Mouse (Mus musculus) lung, embryonic 16.5 days (tissue): Measurements from ENCODE around the gene 4930578G10Rik. TPM values are rescaled to one million over a fixed set of nuclear protein-coding genes. Genes with fewer than 3 reads are reported as not detected.

Experiments
- ATAC-seq: fragments of 200-750 bp; cut with Nextera tagmentation; 2 replicates; pipeline ENCODE4 v1.8.0; 2017; ENCODE audit warnings: low read depth, mild to moderate bottlenecking, moderate library complexity
- H3K27ac ChIP-seq: fragments of 300-500 bp; sonication (generic); 2 replicates; pipeline ENCODE4 v1.5.1; 2014; ENCODE audit warnings: mild to moderate bottlenecking, control low read depth, low read length
- H3K27me3 ChIP-seq: fragments of 300-500 bp; sonication (generic); 2 replicates; pipeline ENCODE4 v1.6.1; 2014; ENCODE audit warnings: low read depth, low read length, mixed read lengths; ENCODE audit not compliant: control insufficient read depth, insufficient read depth
- H3K36me3 ChIP-seq: fragments of 300-500 bp; sonication (generic); 2 replicates; pipeline ENCODE4 v1.6.1; 2014; ENCODE audit warnings: low read length; ENCODE audit not compliant: control insufficient read depth, insufficient read depth
- H3K4me1 ChIP-seq: fragments of 300-500 bp; sonication (generic); replicated peaks from 2 replicates; pipeline ENCODE4 v1.6.1; 2014; ENCODE audit warnings: low read length, mixed read lengths; ENCODE audit not compliant: control insufficient read depth, insufficient read depth
- H3K4me2 ChIP-seq: fragments of 300-500 bp; sonication (generic); 2 replicates; pipeline ENCODE4 v1.6.1; 2014; ENCODE audit warnings: low read depth, low read length, control low read depth
- H3K4me3 ChIP-seq: fragments of 300-500 bp; sonication (generic); 2 replicates; pipeline ENCODE4 v1.5.1; 2014; ENCODE audit warnings: mild to moderate bottlenecking, low read length, control low read depth
- H3K9ac ChIP-seq: fragments of 300-500 bp; sonication (generic); 2 replicates; pipeline ENCODE4 v1.6.1; 2014; ENCODE audit warnings: low read length, control low read depth
- H3K9me3 ChIP-seq: fragments of 300-500 bp; sonication (generic); 2 replicates; pipeline ENCODE4 v1.6.1; 2016; ENCODE audit warnings: low read length; ENCODE audit not compliant: control insufficient read depth
- WGBS: fragments of 180-500 bp; shearing (Covaris S2); extraction: QIAGEN DNeasy Blood & Tissue Kit; methylation state at CpG from one replicate; pipeline ENCODE4 v1.1.7; 2014; 5-methylcytosine and 5-hydroxymethylcytosine counted together
- polyA plus RNA-seq: library from polyadenylated mRNA; unstranded; fragments of >200 nt; fragmentation: Nextera tagmentation; extraction: Ambion mirVana; gene quantifications from 2 replicates; pipeline ENCODE4 v1.2.1, GENCODE M21; 2015

4930578G10Rik gene
- polyA plus RNA-seq, 1 experiment from 2014 or later, result not detected

GRCm38 (mm10) chr4:42891176-42891575 is 155.8 kb downstream of the 4930578G10Rik start:
- WGBS, result 65% methylated on average over 7 of the region's 7 CpGs
- no peak for ATAC-seq
- H3K9ac ChIP-seq, result no peak overlapping the region

GRCm38 (mm10) chr4:42895118-42895517 is 159.8 kb downstream of the 4930578G10Rik start:
- Histone ChIP-seq H3K27ac (no peak overlapping the region), H3K4me3 (no peak overlapping the region), H3K27me3 (no peaks in the 10 kb centered on the region), H3K9me3 (no peaks in the 10 kb centered on the region), H3K4me2 (no peak overlapping the region), H3K36me3 (no peaks in the 10 kb centered on the region), H3K4me1 (no peaks in the 10 kb centered on the region), H3K9ac (no peak overlapping the region)
- no peak for ATAC-seq
- 76% methylated on average over 7 of the region's 7 CpGs for WGBS

More at GRCm38 (mm10) chr4:42891176-42891575, 155.8 kb downstream of the 4930578G10Rik start:
- Histone ChIP-seq H3K4me1 (no peaks in the 10 kb centered on the region), H3K9me3 (no peaks in the 10 kb centered on the region), H3K36me3 (no peaks in the 10 kb centered on the region), H3K27me3 (no peaks in the 10 kb centered on the region), H3K4me2 (no peak overlapping the region), H3K4me3 (no peak overlapping the region), H3K27ac (no peak overlapping the region)

Other genes starting within 250 kb of the 4930578G10Rik start
- gene Fam205a2, start 207.4 kb upstream of the 4930578G10Rik start, polyA plus RNA-seq, result 0.15 TPM in 1 of 2 replicates, not detected in the other
- gene Gm10591, start 123.3 kb upstream of the 4930578G10Rik start, polyA plus RNA-seq, result 1.0 TPM in 1 of 2 replicates, not detected in the other
- gene Gm2564, start 105.8 kb upstream of the 4930578G10Rik start, polyA plus RNA-seq, result 0.77 TPM in 1 of 2 replicates, not detected in the other
- gene Ccl27b, start 80.3 kb upstream of the 4930578G10Rik start, polyA plus RNA-seq, result not detected in 2 replicates
- gene Il11ra2, start 73.7 kb upstream of the 4930578G10Rik start, polyA plus RNA-seq, result not detected in 2 replicates
- not detected in 2 replicates for gene Ccl19, start 21.0 kb downstream of the 4930578G10Rik start, polyA plus RNA-seq
- gene Ccl21a, start 38.4 kb downstream of the 4930578G10Rik start, polyA plus RNA-seq, result 74.8 and 78.1 TPM in 2 replicates
- 0.04 TPM in 1 of 2 replicates, not detected in the other for gene Fam205a1, start 118.3 kb downstream of the 4930578G10Rik start, polyA plus RNA-seq
- 0.11 TPM in 2 replicates for gene Gm12394, start 121.2 kb downstream of the 4930578G10Rik start, polyA plus RNA-seq
- gene Fam205c, start 138.7 kb downstream of the 4930578G10Rik start, polyA plus RNA-seq, result not detected in 2 replicates
- gene Phf24, start 181.1 kb downstream of the 4930578G10Rik start, polyA plus RNA-seq, result 0.39 and 0.50 TPM in 2 replicates
- gene Dnajb5, start 214.3 kb downstream of the 4930578G10Rik start, polyA plus RNA-seq, result 6.2 and 7.3 TPM in 2 replicates
- 0.44 and 0.53 TPM in 2 replicates for gene 1700022I11Rik, start 234.1 kb downstream of the 4930578G10Rik start, polyA plus RNA-seq